Mouse (Mus musculus) limb, embryonic 14.5 days (tissue): ENCODE results near the gene Pmel. TPM values are rescaled to one million over a fixed set of nuclear protein-coding genes. Genes with fewer than 3 reads are reported as not detected.
A peak's percentile ranks its signal among the peaks of the same experiment; 100 is the strongest.
"Not testable (repeated sequence)": the region's sequence is repeated elsewhere in the genome, so short reads cannot be mapped to it uniquely, and the experiment has no call there.

ENCODE experiments used
- ATAC-seq: fragments of 200-750 bp; cut with Nextera tagmentation; 2 replicates; pipeline ENCODE4 v1.8.0; 2017; ENCODE audit warnings: low read depth, moderate number of reproducible peaks, moderate TSS enrichment; ENCODE audit not compliant: low FRiP score
- DNase-seq: peaks from one replicate; pipeline ENCODE4 v3.0.0-alpha.2; 2015; ENCODE audit warnings: low spot score
- H3K27ac ChIP-seq: fragments of 300-500 bp; sonication (generic); replicated peaks from 2 replicates; pipeline ENCODE4 v1.5.1; 2014; ENCODE audit warnings: low read depth, mild to moderate bottlenecking, low read length, moderate library complexity, mixed read lengths
- H3K27me3 ChIP-seq: fragments of 300-500 bp; sonication (generic); 2 replicates; pipeline ENCODE4 v1.6.1; 2014; ENCODE audit warnings: low read length, mixed read lengths; ENCODE audit not compliant: control insufficient read depth, insufficient read depth
- H3K36me3 ChIP-seq: fragments of 300-500 bp; sonication (generic); 2 replicates; pipeline ENCODE4 v1.6.1; 2014; ENCODE audit warnings: mild to moderate bottlenecking, low read length, moderate library complexity, mixed read lengths; ENCODE audit not compliant: control insufficient read depth, insufficient read depth
- H3K4me1 ChIP-seq: fragments of 300-500 bp; sonication (generic); 2 replicates; pipeline ENCODE4 v1.6.1; 2014; ENCODE audit warnings: antibody characterized with exemption, low read length, mixed read lengths; ENCODE audit not compliant: control insufficient read depth, insufficient read depth
- H3K4me2 ChIP-seq: fragments of 300-500 bp; sonication (generic); replicated peaks from 2 replicates; pipeline ENCODE4 v1.6.1; 2014; ENCODE audit warnings: low read depth, mild to moderate bottlenecking, low read length, moderate library complexity; ENCODE audit not compliant: severe bottlenecking
- H3K4me3 ChIP-seq: fragments of 300-500 bp; sonication (generic); replicated peaks from 2 replicates; pipeline ENCODE4 v1.5.1; 2014; ENCODE audit warnings: low read length
- H3K9ac ChIP-seq: fragments of 300-500 bp; sonication (generic); 2 replicates; pipeline ENCODE4 v1.6.1; 2014; ENCODE audit warnings: mild to moderate bottlenecking, low read depth, low read length, moderate library complexity; ENCODE audit not compliant: severe bottlenecking
- H3K9me3 ChIP-seq: fragments of 300-500 bp; sonication (generic); 2 replicates; pipeline ENCODE4 v1.6.1; 2016; ENCODE audit warnings: low read length; ENCODE audit not compliant: control insufficient read depth
- POLR2A ChIP-seq: fragments of 200-500 bp; IDR thresholded peaks from 2 replicates; pipeline ENCODE4 v1.8.0; 2012; ENCODE audit warnings: inconsistent platforms, mild to moderate bottlenecking, moderate library complexity, borderline replicate concordance; ENCODE audit not compliant: insufficient read depth, insufficient read length; ENCODE audit errors: extremely low read depth
- WGBS: fragments of 180-500 bp; shearing (Covaris S2); extraction: QIAGEN DNeasy Blood & Tissue Kit; methylation state at CpG from one replicate; pipeline ENCODE4 v1.1.7; 2014; 5-methylcytosine and 5-hydroxymethylcytosine counted together
- polyA plus RNA-seq, 2 experiments: library from polyadenylated mRNA; depleted of rRNA in 1 of 2; stranded (reverse) in 1 of 2; unstranded in 1 of 2; fragments of >200 nt; fragmentation: Nextera tagmentation in 1 of 2; extraction: Ambion mirVana in 1 of 2; gene quantifications; 2 replicates each; pipeline versions ENCODE4 v1.2.1 to v1.2.3; 2012 to 2014

The Pmel gene
- polyA plus RNA-seq, 2 experiments: 3.7 to 5.5 TPM

DNA sequence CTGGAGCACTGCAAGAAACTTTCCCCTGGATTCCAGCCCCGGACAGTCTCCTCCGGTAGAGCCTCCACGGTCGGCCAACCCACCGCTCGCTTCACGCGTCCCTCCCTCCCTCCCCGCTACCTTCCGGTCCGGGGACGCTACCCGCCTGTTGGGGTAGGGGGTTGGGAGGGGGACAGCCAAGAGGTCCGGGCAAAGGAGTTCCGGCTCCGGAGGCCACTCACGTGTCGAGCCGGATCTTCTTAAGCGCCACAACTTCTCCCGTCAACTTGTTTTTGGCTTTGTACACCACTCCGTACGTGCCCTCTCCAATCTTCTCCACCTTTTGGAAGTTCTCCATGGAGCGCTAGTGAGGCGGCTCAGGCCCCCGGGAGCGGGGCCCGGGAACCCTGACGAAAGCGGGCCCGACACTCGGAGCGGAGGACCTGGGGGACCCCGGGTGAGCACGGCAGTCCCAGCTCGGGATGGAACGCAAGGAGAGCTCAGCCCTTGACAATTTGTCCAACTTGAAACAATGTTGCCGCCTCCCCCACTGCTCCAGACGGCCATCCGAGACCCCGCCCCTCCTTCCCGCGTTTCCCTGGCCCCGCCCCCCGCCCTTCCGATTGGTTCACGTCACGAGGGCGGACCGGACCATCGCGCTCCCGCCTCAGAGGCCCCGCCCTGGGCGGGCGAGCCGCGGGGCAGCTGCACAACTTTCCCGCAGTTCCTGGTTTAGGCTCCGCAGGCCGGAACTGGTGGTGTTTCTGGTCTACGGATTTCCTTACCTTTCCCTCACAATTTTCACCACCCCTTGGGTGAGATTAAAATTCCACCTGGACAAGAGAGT, 709 bp downstream of the Pmel start, which contains the start of gene Cdk2:
Gene Cdk2, minus strand, starts transcription at position 541 of the 826 bp plus-strand sequence.
- ATAC-seq: peak; percentile 95
- Histone ChIP-seq H3K4me2 (peak within 1 kb of the TSS; percentile 63), H3K9ac (peak within 1 kb of the TSS; percentile 70), H3K27me3 (no peaks in the 10 kb centered on the region), H3K9me3 (no peaks in the 10 kb centered on the region), H3K27ac (peak within 1 kb of the TSS; percentile 93), H3K36me3 (peaks cover 36% of the 10 kb centered on the region), H3K4me3 (peak within 1 kb of the TSS; percentile 66), H3K4me1 (peaks cover 7% of the 10 kb centered on the region)
- peak; percentile 92 for DNase-seq
- peak; percentile 73; the same call in 1 of the 2 replicates for TF ChIP-seq POLR2A
- under 1% methylated on average over 58 of the region's 62 CpGs for WGBS

DNA sequence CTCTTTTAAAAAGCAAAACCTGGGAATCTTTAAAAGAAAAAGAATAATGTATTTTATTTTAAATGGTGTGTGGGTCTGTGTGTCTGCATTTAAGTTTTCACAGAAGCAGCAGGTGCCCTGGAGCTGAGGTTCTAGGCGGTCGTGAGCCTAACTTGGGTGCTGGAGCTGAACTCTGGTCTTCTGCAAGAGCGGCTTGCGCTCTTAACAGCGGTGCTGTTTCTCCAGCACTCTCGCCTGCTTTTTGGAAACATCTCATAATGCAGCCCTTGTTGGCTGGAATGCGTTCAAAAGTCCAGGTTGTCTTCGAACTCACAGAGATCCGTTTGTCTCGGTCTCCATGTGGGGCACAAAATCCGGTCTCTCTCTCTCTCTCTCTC, 1.3 kb downstream of the Pmel start:
- no peak for TF ChIP-seq POLR2A
- ATAC-seq (peak; percentile 18), DNase-seq (no peak)
- Histone ChIP-seq H3K27ac (peak overlapping the region; percentile 77), H3K4me2 (peak overlapping the region; percentile 63), H3K27me3 (no peaks in the 10 kb centered on the region), H3K9ac (peak overlapping the region; percentile 31; the same call in 1 of the 2 replicates), H3K4me1 (peaks cover 7% of the 10 kb centered on the region), H3K4me3 (peak overlapping the region; percentile 66), H3K9me3 (no peaks in the 10 kb centered on the region), H3K36me3 (peaks cover 31% of the 10 kb centered on the region)
- WGBS: 14% methylated on average over 11 of the region's 11 CpGs

DNA sequence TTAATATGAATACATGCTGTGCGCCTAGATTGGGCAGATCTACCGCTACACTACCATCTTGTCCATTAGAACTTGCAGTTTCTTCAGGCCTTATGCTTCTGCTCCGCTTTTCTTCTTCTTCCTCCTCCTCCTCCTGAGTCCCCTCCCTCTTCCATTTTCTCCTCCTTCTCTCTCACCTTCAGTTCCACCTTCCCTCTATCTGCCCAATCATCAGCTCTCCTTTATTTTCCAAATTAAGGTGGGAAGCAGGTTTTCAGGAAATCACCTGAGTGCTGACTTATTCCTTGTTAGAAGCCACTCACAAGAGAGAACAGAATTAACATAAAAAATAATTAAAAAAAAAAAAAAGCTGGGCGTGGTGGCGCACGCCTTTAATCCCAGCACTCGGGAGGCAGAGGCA, 7.3 kb downstream of the Pmel start:
- not testable (repeated sequence) for H3K27ac ChIP-seq, H3K9me3 ChIP-seq, H3K4me2 ChIP-seq, H3K9ac ChIP-seq, DNase-seq, H3K4me3 ChIP-seq, H3K4me1 ChIP-seq, H3K27me3 ChIP-seq, ATAC-seq, H3K36me3 ChIP-seq
- 93% methylated on average over 7 of the region's 7 CpGs for WGBS

DNA sequence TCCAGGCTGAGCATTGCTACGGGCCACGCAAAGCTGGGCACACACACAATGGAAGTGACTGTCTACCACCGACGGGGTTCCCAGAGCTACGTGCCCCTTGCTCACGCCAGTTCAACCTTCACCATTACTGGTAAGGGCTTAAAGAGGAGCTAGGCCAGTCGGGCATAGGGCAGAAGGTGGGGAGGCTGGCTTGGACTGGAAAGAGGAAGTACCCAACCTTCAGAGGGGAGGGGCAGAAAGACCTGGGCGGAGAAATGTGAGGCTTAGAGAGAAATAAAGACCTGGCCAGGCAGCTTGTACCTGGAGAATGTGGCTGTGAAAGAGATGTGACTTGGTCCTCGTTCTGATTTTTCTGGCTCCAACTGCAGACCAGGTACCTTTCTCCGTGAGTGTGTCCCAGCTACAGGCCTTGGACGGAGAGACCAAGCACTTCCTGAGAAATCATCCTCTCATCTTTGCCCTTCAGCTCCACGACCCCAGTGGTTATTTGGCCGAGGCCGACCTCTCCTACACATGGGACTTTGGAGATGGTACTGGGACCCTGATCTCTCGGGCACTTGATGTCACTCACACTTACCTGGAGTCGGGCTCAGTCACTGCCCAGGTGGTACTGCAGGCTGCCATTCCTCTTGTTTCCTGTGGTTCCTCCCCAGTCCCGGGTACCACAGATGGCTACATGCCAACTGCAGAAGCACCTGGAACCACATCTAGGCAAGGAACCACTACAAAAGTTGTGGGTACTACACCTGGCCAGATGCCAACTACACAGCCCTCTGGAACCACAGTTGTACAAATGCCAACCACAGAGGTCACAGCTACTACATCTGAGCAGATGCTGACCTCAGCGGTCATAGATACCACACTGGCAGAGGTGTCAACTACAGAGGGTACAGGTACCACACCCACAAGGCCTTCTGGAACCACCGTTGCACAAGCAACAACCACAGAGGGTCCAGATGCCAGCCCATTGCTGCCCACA, 11.9 kb downstream of the Pmel start:
- H3K27me3 ChIP-seq: no peaks in the 10 kb centered on the region
- no peaks in the 10 kb centered on the region for H3K4me1 ChIP-seq
- no peak overlapping the region for H3K27ac ChIP-seq
- 89% methylated on average over 19 of the region's 19 CpGs for WGBS
- no peak overlapping the region for H3K4me2 ChIP-seq
- no peak for DNase-seq
- H3K9ac ChIP-seq: no peak overlapping the region
- no peak for ATAC-seq
- H3K36me3 ChIP-seq: no peaks in the 10 kb centered on the region
- H3K4me3 ChIP-seq: no peak overlapping the region
- no peaks in the 10 kb centered on the region for H3K9me3 ChIP-seq
- TF ChIP-seq POLR2A: no peak

DNA sequence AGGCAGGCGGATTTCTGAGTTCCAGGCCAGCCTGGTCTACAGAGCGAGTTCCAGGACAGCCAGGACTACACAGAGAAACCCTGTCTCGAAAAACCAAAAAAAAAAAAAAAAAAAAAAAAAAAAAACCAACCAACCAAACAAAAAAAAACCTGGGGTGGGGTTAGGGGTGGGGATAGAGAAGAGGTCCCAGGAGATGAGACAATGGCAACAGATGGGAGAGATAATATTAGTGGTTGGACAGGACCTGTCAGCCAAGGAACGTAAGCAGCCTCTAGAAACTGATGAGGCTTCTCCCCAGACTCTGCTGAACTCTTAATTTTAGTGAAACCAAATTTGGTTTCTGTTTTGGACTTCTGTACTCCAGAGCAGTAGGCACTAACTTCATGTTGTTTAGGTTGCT, 21.5 kb downstream of the Pmel start:
- H3K27ac ChIP-seq, H3K9ac ChIP-seq, H3K9me3 ChIP-seq, DNase-seq, H3K4me3 ChIP-seq, H3K4me2 ChIP-seq, ATAC-seq, H3K27me3 ChIP-seq, H3K4me1 ChIP-seq, H3K36me3 ChIP-seq: not testable (repeated sequence)
- 75% methylated on average over 3 of the region's 4 CpGs for WGBS
